Mouse (Mus musculus) testis, adult 2 months (tissue): ENCODE data around the gene Sel1l3. TPM values are rescaled to one million over a fixed set of nuclear protein-coding genes. Genes with fewer than 3 reads are reported as not detected.

Source experiments
- H3K27ac ChIP-seq: fragments of 200-500 bp; 2 replicates; pipeline ENCODE4 v1.5.1; 2012; ENCODE audit warnings: low read depth, low read length; ENCODE audit not compliant: control insufficient read depth, insufficient read depth
- H3K27me3 ChIP-seq: fragments of 200-500 bp; 2 replicates; pipeline ENCODE4 v1.6.1; 2012; ENCODE audit warnings: mild to moderate bottlenecking, low read length, moderate library complexity; ENCODE audit not compliant: control insufficient read depth, insufficient read depth
- H3K36me3 ChIP-seq: fragments of 200-500 bp; 2 replicates; pipeline ENCODE4 v1.6.1; 2012; ENCODE audit warnings: mild to moderate bottlenecking, low read length; ENCODE audit not compliant: control insufficient read depth, insufficient read depth
- H3K4me1 ChIP-seq: fragments of 200-500 bp; 2 replicates; pipeline ENCODE4 v1.6.1; 2012; ENCODE audit warnings: low read length; ENCODE audit not compliant: control insufficient read depth, insufficient read depth
- H3K4me3 ChIP-seq: fragments of 200-500 bp; 2 replicates; pipeline ENCODE4 v1.5.1; 2012; ENCODE audit warnings: low read depth, mild to moderate bottlenecking, low read length, moderate library complexity, mixed read lengths; ENCODE audit not compliant: control insufficient read depth
- CTCF ChIP-seq: fragments of 200-500 bp; IDR thresholded peaks from 2 replicates; pipeline ENCODE4 v1.5.1; 2012; ENCODE audit warnings: low read depth, mild to moderate bottlenecking, inconsistent platforms, low read length, moderate library complexity; ENCODE audit not compliant: control insufficient read depth, insufficient read depth, insufficient replicate concordance
- POLR2A ChIP-seq: fragments of 200-500 bp; IDR thresholded peaks from 2 replicates; pipeline ENCODE4 v1.6.1; 2012; ENCODE audit warnings: low read depth, mild to moderate bottlenecking, inconsistent platforms, low read length, moderate library complexity; ENCODE audit not compliant: control insufficient read depth
- polyA plus RNA-seq: library from polyadenylated mRNA; depleted of rRNA; stranded (reverse); fragments of >200 nt; gene quantifications from 2 replicates; pipeline ENCODE4 v1.2.3, GENCODE M21; 2012; rRNA removed

Sel1l3 gene
- polyA plus RNA-seq, 1 experiment, result 0.64 TPM

DNA sequence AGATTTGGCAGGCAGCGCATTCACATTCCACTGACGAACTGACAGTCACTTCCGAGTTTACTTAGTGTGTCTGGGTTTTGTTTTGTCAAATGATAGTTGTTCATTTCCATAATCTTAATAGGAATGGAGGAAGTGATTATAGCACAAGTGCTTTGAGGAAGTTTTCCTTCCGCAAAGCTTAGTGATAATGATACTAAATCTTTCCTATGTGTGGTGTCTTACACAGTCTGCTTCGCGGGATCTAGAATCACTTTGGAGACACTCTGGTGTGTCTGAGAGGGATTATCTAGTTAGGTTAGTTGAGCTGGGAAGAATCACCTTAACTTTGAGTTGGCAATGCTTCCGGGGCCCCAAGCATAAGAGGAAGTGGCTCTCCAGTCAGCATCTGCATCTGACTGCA, 126.3 kb downstream of the Sel1l3 start:
- no peak for TF ChIP-seq CTCF
- no peak for TF ChIP-seq POLR2A
- H3K27ac ChIP-seq, result no peak overlapping the region
- H3K4me3 ChIP-seq, result no peak overlapping the region
- H3K27me3 ChIP-seq, result no peaks in the 10 kb centered on the region
- no peaks in the 10 kb centered on the region for H3K36me3 ChIP-seq
- no peaks in the 10 kb centered on the region for H3K4me1 ChIP-seq

GRCm38 (mm10) chr5:53078453-53078852, 135.3 kb downstream of the Sel1l3 start:
- H3K27ac ChIP-seq, result no peak overlapping the region
- H3K4me3 ChIP-seq, result no peak overlapping the region
- no peak for TF ChIP-seq CTCF
- no peak for TF ChIP-seq POLR2A

DNA sequence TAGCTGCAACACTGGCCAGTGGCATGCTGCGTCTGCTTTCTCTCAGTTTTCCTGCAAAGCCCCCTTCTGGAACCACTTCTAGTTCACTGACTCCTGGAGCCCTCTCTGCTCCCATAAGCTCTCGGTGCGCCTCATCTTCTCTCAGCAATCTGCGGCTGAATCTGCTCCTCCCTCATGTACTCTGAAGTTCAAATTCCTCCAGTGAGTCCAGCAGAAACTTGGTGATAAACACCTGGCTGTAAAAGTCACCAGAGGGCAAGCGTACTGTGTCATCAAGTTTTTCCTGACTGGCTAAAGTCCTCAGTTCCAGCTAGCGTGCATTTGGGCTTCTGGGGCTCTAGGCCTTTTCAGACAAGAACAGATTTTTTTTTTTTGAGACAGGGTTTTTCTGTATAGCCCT, 139.2 kb downstream of the Sel1l3 start:
- TF ChIP-seq CTCF (no peak), POLR2A (no peak)
- no peak overlapping the region for H3K27ac ChIP-seq
- no peaks in the 10 kb centered on the region for H3K4me1 ChIP-seq
- no peak overlapping the region for H3K4me3 ChIP-seq
- H3K27me3 ChIP-seq, result no peaks in the 10 kb centered on the region
- H3K36me3 ChIP-seq, result no peaks in the 10 kb centered on the region

More at GRCm38 (mm10) chr5:53078453-53078852, 135.3 kb downstream of the Sel1l3 start:
- Histone ChIP-seq H3K27me3 (no peaks in the 10 kb centered on the region), H3K36me3 (no peaks in the 10 kb centered on the region), H3K4me1 (no peaks in the 10 kb centered on the region)

DNA sequence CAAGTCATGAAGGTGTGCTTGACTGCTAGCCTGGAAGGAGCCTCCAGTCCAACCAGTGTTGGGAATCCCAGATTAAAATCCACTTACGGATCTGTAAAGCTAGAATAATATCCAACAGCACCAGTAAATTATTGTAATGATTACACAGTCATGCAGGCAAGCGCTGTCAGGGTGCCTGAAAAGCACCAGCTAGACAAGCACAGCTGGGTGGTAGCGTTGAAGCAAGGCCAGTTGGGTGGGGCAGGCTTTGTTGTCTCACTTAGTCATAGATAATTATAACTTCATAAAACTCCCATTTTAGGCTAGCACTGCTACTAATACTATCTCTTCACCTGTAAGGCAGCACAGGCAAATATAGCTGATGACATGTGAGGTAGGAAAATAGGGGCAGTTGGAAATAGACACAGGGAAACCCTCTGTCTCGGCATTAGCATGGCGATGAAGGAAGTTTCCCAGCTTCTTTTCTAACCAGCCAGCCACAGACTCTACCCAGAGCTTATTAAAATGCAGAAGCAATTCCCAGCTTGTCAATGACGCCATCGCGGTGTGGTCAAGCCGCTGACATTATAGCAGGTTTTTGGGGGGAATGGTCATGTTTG, 152.1 kb downstream of the Sel1l3 start:
- Histone ChIP-seq H3K4me3 (no peak overlapping the region), H3K36me3 (no peaks in the 10 kb centered on the region; the same call in 1 of the 2 replicates), H3K27ac (no peak overlapping the region), H3K27me3 (no peaks in the 10 kb centered on the region), H3K4me1 (no peaks in the 10 kb centered on the region)
- no peak for TF ChIP-seq CTCF
- TF ChIP-seq POLR2A, result no peak

Other genes starting within 250 kb of the Sel1l3 start
- 40.3 and 42.3 TPM in 2 replicates for gene Slc34a2, start 175.8 kb downstream of the Sel1l3 start, polyA plus RNA-seq
- 15.8 and 16.9 TPM in 2 replicates for gene Smim20, start 53.2 kb upstream of the Sel1l3 start, polyA plus RNA-seq